Mouse (Mus musculus): ENCODE results near the gene Spint5.
"Not testable (repeated sequence)": the region's sequence is repeated elsewhere in the genome, so short reads cannot be mapped to it uniquely, and the experiment has no call there.

The Spint5 gene

GRCm38 (mm10) chr2:164715005-164715404 lies at the start of gene Spint5:
Gene Spint5 (plus strand): TSS chr2:164715305.
- no peak for DNase-seq

GRCm38 (mm10) chr2:164670261-164670660 lies 44.8 kb upstream of the Spint5 start:
- DNase-seq: no peak

- DNase-seq: no peak
Measured at GRCm38 (mm10) chr2:164670938-164671337, 44.2 kb upstream of the Spint5 start.

- no peak for DNase-seq
Measured at GRCm38 (mm10) chr2:164673987-164674386, 41.1 kb upstream of the Spint5 start, which contains the start of gene Wfdc11. Gene Wfdc11 (minus strand): TSS chr2:164674087.

GRCm38 (mm10) chr2:164676103-164676502 lies 39.0 kb upstream of the Spint5 start:
- no peak for DNase-seq

GRCm38 (mm10) chr2:164676916-164677685 lies 38.0 kb upstream of the Spint5 start:
- no peak for DNase-seq

GRCm38 (mm10) chr2:164678848-164679625 lies 36.1 kb upstream of the Spint5 start:
- DNase-seq: peak; percentile 89

GRCm38 (mm10) chr2:164679906-164680305 lies 35.2 kb upstream of the Spint5 start:
- no peak for DNase-seq

- DNase-seq: no peak
Measured at GRCm38 (mm10) chr2:164684807-164685206, 30.3 kb upstream of the Spint5 start, which contains the start of gene Wfdc13. Gene Wfdc13 (plus strand): TSS chr2:164685107.

GRCm38 (mm10) chr2:164698201-164698600 lies 16.9 kb upstream of the Spint5 start, which contains the start of gene Spint4:
Gene Spint4 (plus strand): TSS chr2:164698501.
- DNase-seq: no peak

GRCm38 (mm10) chr2:164700959-164701358 lies 14.1 kb upstream of the Spint5 start:
- no peak for DNase-seq

- DNase-seq: no peak
Measured at GRCm38 (mm10) chr2:164701761-164702160, 13.3 kb upstream of the Spint5 start.

GRCm38 (mm10) chr2:164704235-164704634 lies 10.9 kb upstream of the Spint5 start:
- DNase-seq: no peak

GRCm38 (mm10) chr2:164705328-164705727 lies 9.8 kb upstream of the Spint5 start:
- DNase-seq: no peak

GRCm38 (mm10) chr2:164705991-164706390 lies 9.1 kb upstream of the Spint5 start:
- no peak for DNase-seq

GRCm38 (mm10) chr2:164716194-164716786 lies 1.2 kb downstream of the Spint5 start:
- DNase-seq: not testable (repeated sequence)

GRCm38 (mm10) chr2:164723276-164723675 lies 8.2 kb downstream of the Spint5 start:
- no peak for DNase-seq

- DNase-seq: peak; percentile 87
Measured at GRCm38 (mm10) chr2:164725895-164726619, 11.0 kb downstream of the Spint5 start.

GRCm38 (mm10) chr2:164731719-164732118 lies 16.6 kb downstream of the Spint5 start:
- peak; percentile 13 for DNase-seq

- DNase-seq: no peak
Measured at GRCm38 (mm10) chr2:164733259-164733658, 18.2 kb downstream of the Spint5 start.

- DNase-seq: no peak
Measured at GRCm38 (mm10) chr2:164734839-164735238, 19.7 kb downstream of the Spint5 start.

GRCm38 (mm10) chr2:164735446-164735845 lies 20.3 kb downstream of the Spint5 start:
- no peak for DNase-seq

Data from kidney, adult 9 months (tissue).